Mouse (Mus musculus): ENCODE measurements around the gene Slc1a2.

Gene Slc1a2

DNA sequence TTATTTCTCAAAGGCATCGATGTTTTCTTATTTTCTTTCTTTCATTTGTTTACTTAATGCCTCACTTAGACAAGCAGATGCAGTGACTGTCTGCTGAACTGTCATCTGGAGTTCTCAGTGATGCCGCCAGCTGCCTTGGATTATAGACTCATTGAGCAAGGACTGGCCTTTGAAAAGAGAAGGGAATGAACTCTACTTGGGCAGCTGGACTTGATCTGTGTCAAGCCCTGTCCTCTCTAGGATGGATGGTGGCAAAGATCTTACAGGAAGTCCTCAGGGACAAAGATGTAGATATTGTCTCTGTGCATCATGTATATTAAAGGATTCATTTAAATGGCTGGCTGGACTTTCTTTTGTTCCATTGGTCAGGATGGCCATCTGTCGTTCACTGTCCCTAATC lies 5.4 kb downstream of the Slc1a2 start:
- no peak for DNase-seq

GRCm38 (mm10) chr2:102667981-102668380 lies 9.5 kb downstream of the Slc1a2 start:
- DNase-seq = no peak

DNA sequence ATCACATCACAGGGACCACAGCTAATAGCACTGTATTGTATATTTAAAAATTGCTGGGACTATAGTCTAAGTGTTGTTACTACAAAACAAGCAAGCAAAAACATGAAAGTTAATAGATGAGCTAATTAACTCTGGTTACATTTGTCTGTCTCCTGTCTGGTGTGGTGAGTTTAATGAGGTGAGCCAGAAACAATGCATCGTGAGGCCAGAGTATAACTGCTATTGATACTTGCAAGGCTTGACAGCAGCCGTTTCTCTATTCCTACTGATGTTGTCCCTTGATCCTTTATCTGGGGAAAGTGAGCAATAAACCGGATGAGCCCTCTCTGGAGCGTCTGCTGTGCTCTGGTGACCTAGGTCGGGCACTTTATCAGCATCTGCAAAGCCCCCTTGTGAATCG lies 11.1 kb downstream of the Slc1a2 start:
- no peak for DNase-seq

DNA sequence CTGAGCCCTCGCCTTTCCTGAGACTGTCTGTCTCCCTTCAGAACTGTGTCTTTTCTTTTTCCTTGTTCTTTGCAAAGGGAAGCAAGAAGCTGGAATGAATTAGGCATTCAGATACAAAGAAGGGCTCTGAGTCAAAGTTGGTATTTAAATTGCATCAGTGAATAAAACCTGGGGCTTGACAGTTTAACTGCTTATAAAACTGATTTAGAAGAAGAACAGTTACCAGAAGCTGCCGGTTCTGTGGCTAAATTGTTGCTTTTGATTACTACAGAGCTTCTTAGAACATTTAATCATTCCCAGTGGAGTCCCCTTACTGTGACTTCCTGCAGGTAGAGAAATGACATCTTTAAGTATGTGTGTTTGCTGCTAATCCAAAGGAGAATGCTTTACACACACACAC lies 16.1 kb downstream of the Slc1a2 start:
- DNase-seq = no peak

- DNase-seq = peak; percentile 37 to 52
Observed at GRCm38 (mm10) chr2:102675275-102675674, 16.8 kb downstream of the Slc1a2 start.

DNA sequence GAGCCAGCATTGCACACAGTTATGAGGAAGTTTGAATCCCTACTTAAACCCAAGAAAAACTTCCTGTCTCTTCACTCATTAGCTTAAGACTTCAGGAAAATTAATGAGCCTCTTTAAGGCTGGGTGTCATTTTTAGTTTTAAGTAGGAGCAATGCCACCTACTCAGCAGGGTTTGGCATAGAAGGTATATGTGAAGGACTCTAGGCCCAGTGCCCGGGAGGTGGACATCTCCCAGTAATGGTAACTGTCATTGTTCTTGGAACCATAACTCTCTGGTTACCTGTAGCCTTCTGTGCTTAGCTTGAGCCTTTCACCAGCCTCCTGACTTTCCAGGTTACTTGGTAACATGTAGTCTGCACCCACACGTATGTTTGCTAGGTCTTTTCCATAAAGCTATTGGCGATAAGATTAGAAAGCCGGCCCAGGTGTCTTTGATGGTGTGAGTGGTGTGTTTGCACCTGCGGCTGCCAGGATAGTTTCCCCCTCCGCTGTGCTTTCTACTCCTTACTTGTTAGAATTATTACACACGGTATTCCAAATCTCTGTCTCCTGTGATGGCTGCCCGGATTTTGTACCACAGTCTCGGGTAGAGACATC lies 18.4 kb downstream of the Slc1a2 start:
- DNase-seq = no peak

GRCm38 (mm10) chr2:102677400-102677799 lies 18.9 kb downstream of the Slc1a2 start:
- DNase-seq = no peak

GRCm38 (mm10) chr2:102681351-102681750 lies 22.9 kb downstream of the Slc1a2 start:
- DNase-seq = no peak

DNA sequence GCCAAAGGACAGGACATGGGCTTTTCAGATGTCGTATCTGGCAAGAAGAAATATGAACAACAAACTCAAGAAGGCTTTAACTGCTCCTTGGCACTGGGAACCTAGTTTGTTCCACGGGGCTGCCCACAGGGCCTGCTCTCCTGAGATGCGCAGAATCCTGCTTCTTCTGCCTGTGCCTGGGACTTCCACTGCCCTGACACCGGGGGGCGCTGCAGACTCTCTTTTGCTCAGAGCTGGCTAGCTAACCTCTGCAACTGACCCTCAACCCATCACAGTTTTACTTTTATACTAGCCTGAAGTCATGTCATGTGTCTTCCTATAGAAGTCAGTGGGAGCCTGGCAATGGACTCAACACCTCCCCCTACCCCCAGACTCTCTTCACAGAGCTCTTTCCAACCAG lies 23.7 kb downstream of the Slc1a2 start:
- DNase-seq = peak; percentile 38 to 50

DNA sequence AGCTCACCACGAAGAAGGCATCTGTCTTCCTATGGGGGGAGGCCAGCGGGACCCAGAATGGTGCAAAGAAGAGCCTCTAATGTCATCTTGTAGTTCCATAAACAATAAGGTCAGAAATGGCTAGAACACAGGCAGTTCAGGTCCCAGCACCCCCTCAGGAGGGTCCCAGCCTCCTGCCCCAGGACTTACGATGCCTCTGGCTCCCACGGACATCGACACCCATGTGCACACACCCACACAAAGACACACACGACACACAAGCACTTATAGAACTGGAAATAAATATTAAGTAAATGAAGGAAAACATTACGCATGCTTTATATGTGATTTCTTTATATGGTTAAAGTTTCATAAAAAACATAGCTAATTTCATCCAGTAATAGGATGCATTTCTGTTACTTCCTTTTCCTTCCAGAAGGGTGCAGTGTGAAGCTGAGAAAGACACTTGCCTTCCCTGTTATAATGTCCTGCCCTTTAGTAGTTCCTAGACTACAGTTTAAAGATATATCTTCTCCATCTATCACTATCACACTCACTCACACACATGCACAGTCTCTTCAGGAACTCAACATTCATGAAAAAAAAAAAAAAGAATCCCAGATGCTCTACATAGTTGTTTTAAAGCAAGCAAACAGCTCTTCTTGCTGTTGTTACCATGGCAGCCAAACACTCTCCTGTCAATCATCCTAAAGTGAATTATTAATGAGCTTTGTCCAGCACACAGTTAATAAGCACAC lies 27.1 kb downstream of the Slc1a2 start:
- no peak for DNase-seq

- no peak for DNase-seq
Observed at GRCm38 (mm10) chr2:102686108-102686450, 27.6 kb downstream of the Slc1a2 start.

DNA sequence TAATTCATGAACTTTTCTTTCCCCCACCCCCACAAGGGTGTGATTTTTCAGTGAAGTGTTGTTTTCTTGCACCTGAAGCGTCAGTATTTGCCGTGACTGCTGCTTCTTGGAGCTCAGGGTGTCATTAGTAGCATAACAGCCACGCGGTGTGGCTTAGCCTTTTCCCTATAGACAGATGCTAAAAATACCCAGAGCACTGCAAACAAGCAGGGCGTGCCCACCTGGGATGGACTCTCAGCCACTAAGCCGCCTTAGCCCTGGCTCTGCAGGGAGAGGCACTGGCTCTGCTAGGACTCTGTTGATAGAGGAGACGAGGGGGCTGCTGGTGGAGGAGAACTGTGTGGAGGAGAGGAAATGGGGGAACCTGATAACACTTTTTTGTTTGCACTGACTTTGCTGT lies 35.1 kb downstream of the Slc1a2 start:
- DNase-seq = no peak

DNA sequence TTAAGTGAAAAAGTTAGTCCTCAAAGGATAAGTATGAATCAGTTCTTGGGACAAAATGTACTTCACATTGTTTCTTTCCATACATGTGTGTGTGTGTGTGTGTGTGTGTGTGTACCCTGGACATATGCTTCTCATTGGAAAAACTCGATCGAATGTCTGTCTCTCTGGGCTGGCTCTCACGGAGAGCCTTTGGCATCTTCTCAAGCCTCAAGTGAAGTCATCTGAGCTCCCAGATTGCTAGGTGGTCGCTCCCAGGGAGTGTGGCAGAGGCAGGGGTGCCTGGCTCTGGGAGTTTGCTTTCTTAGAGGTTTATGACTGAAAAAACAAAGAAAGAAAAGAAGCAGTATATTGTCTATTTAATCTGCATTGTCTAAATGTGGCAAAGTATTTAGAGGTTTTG lies 36.3 kb downstream of the Slc1a2 start:
- DNase-seq = no peak

DNA sequence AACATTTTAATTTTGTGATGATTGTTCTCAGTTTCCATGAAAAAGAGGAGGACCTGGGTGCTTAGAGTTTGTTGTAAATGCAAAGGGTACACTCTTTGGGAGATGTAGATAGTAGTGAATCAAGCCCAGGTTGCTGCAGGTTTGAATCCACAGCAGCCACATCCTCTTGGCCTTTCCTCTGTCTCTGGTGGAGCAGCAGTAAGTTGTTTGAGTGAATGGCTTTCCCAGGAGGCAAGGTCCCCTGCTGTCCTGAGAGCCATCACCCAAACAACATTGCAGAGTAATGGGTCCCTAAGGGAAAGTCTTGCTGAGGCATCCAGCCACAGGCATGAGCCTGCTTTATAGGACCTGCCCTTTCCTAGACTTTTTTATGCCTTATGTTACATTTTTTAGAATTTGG lies 37.1 kb downstream of the Slc1a2 start:
- no peak for DNase-seq

- DNase-seq = no peak
Observed at GRCm38 (mm10) chr2:102697732-102698131, 39.3 kb downstream of the Slc1a2 start.

- DNase-seq = no peak
Observed at GRCm38 (mm10) chr2:102699921-102700320, 41.5 kb downstream of the Slc1a2 start.

GRCm38 (mm10) chr2:102700695-102701094 lies 42.2 kb downstream of the Slc1a2 start:
- no peak for DNase-seq

DNA sequence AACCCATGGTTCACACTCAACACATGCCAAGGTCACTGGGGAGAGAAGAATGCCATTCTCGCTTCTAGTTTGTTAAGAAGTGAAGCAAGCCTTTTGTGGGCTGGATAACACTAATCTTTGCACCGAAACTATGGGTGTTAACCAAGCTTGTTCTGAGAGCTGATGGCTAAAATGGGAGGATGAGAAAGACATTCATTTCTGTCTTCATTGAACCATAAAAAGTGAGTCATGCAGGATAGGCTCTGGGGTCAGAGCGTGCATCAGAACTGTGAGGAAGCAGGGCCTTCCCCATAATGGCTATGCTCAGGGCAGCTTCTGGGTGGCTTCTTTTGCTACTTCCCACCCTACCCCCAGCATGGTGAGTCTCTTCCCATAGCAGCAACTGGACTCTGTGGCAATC lies 42.9 kb downstream of the Slc1a2 start:
- DNase-seq = no peak

DNA sequence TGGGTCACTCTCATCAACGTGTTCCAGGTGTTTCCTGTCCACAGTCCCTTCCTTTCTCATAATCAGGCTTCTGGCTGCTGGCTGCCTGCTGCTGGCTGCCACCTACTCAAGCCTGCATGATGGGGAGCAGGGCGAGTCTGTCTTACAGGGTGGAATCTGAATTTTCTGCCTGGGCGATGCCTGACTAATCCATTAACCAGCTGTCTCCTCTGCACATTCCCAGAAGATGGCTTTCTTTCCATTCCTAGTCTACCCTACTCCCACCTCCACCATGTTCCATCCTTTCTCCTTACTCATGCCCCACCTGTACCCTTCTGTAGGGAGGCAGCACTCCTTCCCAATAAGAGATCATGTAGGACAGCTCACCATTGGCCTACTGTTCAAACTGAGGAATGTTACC lies 45.1 kb downstream of the Slc1a2 start:
- no peak for DNase-seq

DNA sequence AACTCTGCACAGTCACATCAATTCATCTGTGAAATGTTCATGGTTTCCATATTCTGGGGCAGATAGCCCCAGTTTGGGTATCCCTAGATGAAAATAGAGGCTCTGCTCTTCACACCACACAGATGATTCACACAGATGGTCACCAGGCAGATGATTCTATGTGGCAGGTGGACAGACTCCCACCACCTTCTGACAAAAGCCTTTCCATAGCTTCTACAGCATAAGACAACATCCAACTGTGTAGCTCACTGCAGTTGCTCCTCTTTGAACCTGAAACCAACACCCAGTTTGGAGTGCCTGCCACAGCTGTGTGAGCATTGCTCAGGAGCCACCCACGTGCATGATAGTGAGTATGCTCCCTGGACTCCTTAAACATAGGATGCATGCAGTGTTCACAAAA lies 46.3 kb downstream of the Slc1a2 start:
- DNase-seq = no peak

DNA sequence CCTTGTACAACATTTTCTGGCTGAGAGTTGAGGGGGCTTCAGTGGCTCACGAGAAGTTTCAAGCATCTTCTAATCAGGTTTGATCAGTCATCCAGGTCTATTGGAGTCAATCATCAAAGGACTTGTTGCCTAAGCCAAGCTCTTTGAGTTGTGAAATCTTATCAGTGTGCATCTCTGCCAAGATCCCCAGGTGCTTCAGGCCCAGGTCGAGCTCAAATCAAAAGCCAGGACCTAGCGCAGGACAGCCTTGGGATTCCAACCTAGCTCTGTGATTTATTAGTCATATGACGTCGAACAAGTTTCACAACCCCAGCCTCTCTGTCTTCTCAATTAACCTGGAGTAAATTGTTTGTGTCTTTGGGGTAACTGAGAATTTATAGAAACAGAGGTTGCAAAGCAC lies 53.1 kb downstream of the Slc1a2 start:
- DNase-seq = no peak

DNA sequence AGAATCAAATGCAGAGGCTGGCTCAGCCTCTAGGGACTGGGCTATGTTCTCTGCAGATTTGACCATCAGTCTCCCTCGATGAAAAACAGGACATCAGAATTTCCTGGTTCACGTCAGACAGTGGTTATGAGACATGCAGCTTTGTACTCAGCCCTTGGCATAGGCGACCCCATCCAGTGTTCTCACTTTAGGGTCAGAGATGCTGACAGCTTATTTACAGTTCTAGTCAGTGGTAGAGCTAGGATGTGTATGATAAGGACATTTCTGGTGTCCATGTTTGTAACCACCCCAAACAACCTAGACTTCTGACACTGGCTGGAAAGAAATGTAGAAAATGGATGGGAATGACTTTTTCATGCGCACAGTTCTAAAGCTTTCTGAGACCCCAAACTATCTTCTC lies 53.6 kb downstream of the Slc1a2 start:
- no peak for DNase-seq

DNA sequence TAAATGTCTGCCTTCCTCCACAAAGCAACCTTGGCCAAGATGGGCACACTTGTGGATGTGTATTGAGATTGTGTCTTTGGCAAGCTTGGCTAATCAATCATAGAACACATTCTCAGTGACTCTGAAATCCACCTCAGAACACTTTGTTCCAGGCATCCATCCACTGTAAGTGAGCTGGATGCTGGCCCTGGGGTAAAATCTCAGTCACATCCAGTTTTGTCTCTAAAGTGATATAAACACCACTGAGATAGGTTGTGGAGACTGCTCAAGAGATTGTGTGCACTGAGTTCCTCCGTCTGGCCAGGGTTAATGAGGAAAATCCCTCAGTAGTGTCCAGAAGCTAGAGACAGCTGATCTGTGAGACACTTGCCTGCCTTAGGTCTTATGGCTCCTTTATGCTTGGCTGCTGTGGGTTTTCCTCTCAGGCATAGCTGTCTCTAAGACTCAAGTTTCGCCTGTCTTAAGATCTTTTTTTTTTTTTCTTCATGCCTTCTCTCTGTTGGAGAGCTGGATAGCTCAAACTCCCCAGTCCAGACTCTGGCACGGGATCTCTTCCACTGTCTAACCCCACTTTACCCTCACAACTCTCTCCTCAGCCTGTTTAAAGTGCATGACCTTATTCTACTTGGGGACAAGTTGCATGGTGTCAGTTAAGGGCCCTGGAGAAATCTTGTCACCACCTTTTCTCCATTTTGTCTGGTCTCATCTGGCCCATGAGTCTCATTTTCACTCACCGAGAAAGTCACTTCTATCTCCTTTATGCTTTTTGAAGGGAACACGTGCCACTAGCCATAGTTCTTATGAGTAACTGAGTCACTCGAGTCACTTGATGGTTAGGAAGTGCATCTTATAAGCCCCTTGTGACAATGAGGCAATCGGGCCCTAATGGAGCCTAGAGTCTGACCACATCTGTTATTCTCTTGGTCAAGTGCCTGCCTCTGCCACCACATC lies 54.5 kb downstream of the Slc1a2 start:
- no peak for DNase-seq

GRCm38 (mm10) chr2:102714320-102714719 lies 55.9 kb downstream of the Slc1a2 start:
- no peak for DNase-seq
